Mouse (Mus musculus): ENCODE measurements at regions not wholly inside any gene's neighbourhood (a gene's known extent, or its start where the extent isn't known, plus 50 kb on each side); places are given as distances from the start of the nearest gene placed in this dataset.

DNA sequence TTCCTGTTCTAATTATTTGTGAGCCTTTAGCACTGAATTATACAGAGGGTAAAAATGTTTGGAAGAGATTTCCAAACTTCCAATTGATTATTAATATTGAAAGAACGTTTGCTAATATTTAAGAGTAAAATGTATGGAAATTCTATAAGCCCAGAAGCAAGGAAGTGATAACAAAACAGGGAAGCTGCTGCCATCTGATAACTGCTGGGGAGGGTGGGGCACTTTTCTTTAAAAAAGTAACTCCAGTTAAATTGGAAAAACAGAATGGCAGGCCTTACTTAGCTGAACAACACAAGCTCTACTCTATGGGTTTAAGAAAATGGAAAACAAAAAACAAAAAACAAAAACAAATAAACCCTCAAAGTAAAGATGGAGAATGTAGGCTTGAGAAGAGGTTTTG is 1327.7 kb downstream of the Hace1 start:
- peak; percentile 12 for DNase-seq (ENCODE audit: extremely low read depth, low read depth)

DNA sequence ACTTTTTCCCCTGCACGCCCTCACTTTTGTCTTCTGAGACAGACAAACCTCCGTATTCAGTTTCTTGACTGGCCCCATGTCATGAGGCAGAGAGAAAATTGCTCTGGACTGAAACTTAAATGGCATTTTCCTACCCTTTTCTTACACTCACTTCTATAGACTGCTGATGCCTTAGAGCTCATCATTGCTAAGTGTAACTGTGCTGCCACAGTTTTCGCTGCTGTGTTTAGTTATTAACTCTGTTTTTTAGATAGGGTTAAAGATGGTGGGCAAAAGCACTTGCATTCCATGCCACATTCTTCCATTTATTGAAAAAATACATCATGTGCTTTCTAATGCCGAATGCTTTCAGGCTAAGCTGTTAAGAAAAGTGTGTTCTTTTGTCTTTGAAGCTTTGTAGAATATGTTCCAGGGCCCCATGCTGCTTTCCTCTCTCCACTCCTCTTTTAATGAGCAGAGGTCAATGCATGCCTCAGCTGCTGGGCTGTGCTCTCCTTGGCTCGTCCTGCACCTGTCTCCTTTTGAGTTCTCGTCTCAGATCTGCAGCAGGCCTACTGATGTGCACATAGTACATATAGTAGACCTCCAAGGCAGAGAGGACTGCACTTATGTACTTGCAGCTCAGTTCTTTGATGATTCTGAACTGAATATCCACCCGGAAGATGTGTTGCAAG is 1345.0 kb downstream of the Hace1 start:
- DNase-seq (ENCODE audit: extremely low read depth, low read depth) = no peak

DNA sequence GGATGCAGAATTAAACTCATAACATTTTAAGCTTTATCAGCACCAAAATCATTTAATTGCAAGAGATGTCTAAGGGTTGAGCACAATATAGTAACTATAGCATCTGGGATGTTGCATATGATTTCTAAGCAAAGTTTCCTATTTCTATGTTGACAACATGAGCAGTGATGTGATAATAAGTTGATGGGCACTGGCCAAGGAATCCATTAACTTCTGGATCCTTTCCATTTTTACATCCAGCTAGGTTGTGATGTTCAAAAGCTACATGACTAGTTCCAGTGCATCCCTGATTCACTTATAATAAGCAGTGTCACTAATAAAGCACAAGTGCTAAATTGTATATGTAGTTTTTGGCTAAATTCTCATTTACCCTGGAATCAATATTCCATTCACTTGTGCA is 1356.7 kb downstream of the Hace1 start:
- DNase-seq (ENCODE audit: extremely low read depth, low read depth) = no peak

DNA sequence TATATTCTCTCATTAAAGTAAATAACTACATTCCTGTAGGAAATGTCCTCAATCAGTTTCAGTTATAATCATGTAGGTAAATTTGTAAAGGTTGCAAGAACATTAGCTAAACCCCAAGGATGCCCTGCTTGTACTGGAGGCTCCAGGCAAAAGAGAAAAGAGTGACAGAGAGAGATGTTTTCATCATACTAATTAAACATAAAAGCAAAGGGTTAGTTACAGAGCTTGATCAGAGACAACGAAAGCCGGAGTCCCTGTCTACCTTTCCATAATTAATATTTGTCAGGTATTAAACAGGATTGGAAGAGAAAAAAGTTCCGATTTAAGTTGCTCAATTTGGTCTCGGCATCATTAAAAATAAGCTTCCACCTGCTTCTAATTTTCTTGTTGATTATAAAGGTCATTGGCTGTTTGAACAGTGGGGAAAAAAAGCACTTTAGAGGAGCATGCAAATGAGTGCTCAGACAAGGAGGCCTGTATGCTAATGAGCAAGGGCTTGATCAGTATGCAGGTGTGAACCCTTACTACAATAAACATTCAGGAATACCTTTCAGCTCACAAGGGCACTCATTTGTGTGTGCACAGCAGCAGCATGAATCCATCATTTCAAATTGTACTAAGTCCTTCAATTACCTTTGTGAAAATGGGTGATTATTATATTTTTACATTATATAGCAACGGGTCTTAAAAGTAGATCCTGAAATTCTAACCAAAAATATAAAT is 1358.8 kb downstream of the Hace1 start:
- no peak for DNase-seq (ENCODE audit: extremely low read depth, low read depth)

DNA sequence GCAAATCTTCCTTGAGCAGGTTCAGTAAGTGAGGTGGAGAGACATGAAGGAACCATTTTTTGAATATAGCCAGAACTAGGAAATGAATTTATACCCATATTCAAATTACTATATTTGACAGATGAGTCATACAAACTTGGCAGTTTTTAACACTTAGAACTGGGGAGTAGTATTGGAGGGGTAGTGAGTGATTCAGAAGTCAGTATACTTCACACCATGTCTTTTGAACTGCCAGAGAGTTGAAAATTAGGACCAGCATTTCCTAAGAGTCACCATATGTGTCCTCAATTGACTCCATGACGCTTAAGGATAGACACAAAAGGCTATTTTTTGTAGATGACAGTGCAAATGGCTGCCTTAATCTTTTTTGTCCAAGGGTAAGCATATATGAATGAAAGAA is 1361.7 kb downstream of the Hace1 start:
- no peak for DNase-seq (ENCODE audit: extremely low read depth, low read depth)

DNA sequence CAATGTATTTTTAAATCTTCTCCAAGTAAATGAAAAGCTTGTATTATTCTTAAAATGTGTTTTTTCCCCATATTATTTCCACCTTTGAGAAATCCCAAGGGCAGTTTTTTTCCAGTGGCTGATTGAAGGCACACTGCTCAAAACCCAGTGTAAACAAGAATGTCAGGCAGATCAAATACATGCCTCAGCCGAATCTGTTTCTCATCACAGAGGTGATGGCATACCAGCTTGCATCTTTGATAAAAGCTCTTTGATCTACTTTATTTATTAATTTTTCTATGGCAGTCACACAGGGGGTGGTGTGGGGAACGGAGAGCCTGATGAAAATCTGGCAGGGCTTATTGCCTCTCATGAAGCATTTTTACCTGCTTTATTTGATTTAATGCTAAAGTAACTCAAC is 1362.2 kb downstream of the Hace1 start:
- DNase-seq (ENCODE audit: extremely low read depth, low read depth) = no peak

DNA sequence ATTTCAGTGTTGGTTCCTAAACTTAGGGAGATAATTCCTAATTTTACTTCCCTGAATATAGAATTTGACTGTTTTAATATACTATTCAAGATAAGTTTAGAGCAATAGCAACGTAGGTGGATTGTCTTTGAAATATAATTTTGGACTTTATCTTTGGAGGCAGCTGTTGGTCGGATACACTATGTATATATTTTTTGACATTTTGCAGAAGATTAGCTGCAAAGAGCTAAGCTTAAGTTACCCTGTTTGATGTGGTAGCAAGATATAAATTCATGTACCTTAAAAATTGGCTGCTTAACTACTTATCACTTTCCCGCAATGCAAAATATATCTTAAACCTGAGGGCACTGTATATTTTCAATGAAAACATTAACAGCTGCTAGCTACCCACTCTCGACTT is 1375.3 kb downstream of the Hace1 start:
- no peak for DNase-seq (ENCODE audit: extremely low read depth, low read depth)

DNA sequence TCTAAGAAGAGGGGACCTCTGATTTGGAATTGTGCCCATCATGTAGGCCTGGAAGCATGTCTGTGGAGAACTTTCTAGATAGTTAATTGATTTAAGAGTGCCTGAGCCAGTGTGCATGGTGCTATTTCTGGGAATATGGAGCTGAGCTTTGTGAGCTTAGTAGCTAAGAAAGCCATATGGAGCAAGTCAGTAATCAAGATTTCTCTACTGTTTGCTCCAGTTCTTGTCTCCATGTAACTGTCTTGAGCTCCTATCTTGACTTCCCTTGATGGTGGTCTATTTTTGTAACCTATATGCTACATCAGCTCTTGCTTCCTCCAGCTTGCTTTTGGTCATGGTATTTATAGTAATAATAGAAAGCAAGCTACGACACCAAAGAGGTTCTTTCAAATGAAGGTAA is 1377.1 kb downstream of the Hace1 start:
- DNase-seq (ENCODE audit: extremely low read depth, low read depth) = no peak

DNA sequence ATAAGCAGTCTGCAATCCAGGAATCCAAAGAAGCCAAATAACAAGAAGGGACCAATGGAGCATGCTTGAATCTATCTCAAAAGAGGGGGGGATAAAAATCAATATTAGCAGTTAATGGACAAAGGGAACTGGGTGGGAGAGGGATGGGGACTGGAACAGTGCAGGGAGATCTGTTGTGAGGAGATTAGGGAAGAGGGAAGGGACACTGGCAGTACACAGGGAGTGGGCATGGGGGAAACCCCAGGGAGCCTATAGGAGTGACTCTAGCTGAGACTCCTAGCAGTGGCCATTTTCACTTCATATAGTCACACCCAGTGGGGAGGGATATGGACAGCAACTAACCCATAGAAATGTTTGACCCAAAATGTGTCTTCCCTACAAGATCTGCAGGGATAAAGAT is 1402.8 kb downstream of the Hace1 start:
- DNase-seq (ENCODE audit: extremely low read depth, low read depth) = no peak

DNA sequence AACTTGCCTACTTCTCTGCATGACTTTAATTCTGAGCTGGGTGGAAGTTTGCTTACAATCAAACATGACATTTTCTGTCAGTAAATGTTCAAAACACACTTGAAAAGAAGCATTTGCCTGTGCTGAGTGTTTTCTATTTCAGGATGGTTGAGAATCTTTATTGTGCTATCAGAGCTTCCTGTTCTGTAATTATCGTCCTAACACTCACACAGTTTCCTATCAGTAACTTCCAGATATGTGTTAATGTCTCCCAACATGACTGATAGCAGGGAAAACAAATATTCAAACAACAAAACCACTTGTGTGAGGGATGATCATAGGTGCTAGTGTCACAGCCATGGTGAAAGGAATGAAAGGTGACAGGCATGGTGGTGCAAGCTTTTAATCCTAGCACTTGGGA is 1422.1 kb downstream of the Hace1 start:
- peak; percentile 18 for DNase-seq (ENCODE audit: extremely low read depth, low read depth)

DNA sequence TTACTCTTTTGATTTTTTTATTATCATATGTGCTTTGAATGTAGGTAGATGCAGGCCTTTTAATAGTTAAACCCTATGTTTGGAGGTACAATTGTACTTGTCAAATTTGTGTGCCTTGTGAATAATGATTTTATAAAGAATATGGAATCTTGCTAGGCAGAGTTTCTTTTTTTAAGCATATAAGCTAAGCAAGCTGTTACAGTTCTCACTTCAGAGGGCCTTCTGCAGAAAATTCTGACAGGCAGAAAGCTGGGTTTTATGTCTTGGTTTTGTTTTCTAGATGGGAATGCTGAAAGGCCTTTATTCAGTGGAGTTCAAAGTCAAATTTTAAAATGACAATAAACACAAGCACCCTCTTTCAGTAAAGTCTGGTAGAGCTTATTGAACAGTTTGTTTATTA is 1451.1 kb downstream of the Hace1 start:
- no peak for DNase-seq (ENCODE audit: extremely low read depth, low read depth)

DNA sequence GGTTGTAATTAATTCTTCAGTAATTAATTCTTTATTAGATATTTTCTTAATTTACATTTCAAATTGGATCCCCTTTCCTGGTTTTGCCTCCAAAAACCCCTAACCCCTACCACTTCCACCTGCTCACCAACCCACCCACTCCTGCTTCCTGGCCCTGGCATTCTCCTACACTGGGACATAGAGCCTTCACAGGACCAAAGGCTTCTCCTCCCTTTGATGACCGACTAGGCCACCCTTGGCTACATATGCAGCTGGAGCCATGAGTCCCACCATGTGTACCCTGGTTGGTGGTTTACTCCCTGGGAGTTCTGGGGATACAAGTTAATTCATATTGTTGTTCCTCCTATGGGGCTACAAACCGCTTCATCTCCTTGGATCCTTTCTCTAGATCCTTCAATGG is 1477.0 kb downstream of the Hace1 start:
- DNase-seq (ENCODE audit: extremely low read depth, low read depth) = no peak

DNA sequence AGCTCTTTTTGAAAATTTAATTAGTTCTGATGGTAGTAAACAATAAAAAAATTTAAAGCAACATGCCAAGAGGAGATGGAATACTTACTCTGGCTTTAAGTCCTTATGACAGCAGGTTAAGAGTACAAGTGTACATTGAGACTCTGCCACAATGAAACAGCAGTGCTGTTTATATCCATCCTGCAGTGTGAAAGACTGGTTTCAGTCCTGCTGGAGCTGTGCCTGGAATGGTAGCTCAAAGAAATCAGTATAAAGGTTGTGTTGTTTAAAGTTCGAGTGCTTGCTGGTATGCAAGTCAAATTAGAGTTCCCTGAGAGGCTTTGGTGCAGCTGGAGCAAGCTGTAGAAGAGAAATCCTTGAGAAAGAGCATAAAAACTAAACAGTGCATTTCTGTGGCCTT is 1524.9 kb downstream of the Hace1 start:
- DNase-seq (ENCODE audit: extremely low read depth, low read depth) = no peak

All from MEL-GATA-1-ER (cell line).